Mouse (Mus musculus): Measurements from ENCODE around the gene Rogdi. TPM values are rescaled to one million over a fixed set of nuclear protein-coding genes. Genes with fewer than 3 reads are reported as not detected.

The Rogdi gene
- polyA plus RNA-seq, 1 experiment from 2014 or later, result 83.9 TPM

Other genes starting within 250 kb of the Rogdi start
- gene Cdip1, start 223.3 kb downstream of the Rogdi start, polyA plus RNA-seq (2015; fragmentation: Nextera tagmentation; extraction: Ambion mirVana), result 23.3 and 27.3 TPM in 2 replicates
- 0.05 TPM in 1 of 2 replicates, not detected in the other for gene 4930562C15Rik, start 178.1 kb downstream of the Rogdi start, polyA plus RNA-seq (2015; fragmentation: Nextera tagmentation; extraction: Ambion mirVana)
- 10.8 and 13.3 TPM in 2 replicates for gene Ubald1, start 133.2 kb downstream of the Rogdi start, polyA plus RNA-seq (2015; fragmentation: Nextera tagmentation; extraction: Ambion mirVana)
- gene Mgrn1, start 127.3 kb downstream of the Rogdi start, polyA plus RNA-seq (2015; fragmentation: Nextera tagmentation; extraction: Ambion mirVana), result 28.2 and 30.4 TPM in 2 replicates
- 47.8 and 49.1 TPM in 2 replicates for gene Nudt16l1, start 74.8 kb downstream of the Rogdi start, polyA plus RNA-seq (2015; fragmentation: Nextera tagmentation; extraction: Ambion mirVana)
- 16.5 and 16.7 TPM in 2 replicates for gene Anks3, start 49.3 kb downstream of the Rogdi start, polyA plus RNA-seq (2015; fragmentation: Nextera tagmentation; extraction: Ambion mirVana)
- gene Sept12, start 15.7 kb downstream of the Rogdi start, polyA plus RNA-seq (2015; fragmentation: Nextera tagmentation; extraction: Ambion mirVana), result not detected in 2 replicates
- 9.0 and 9.4 TPM in 2 replicates for gene Smim22, start 6.3 kb downstream of the Rogdi start, polyA plus RNA-seq (2015; fragmentation: Nextera tagmentation; extraction: Ambion mirVana)
- gene Glyr1, start 36.3 kb upstream of the Rogdi start, polyA plus RNA-seq (2015; fragmentation: Nextera tagmentation; extraction: Ambion mirVana), result 41.9 and 45.1 TPM in 2 replicates
- 6.9 and 7.6 TPM in 2 replicates for gene Ubn1, start 36.5 kb upstream of the Rogdi start, polyA plus RNA-seq (2015; fragmentation: Nextera tagmentation; extraction: Ambion mirVana)
- 0.53 and 0.65 TPM in 2 replicates for gene Ppl, start 118.9 kb upstream of the Rogdi start, polyA plus RNA-seq (2015; fragmentation: Nextera tagmentation; extraction: Ambion mirVana)
- 0.04 and 0.05 TPM in 2 replicates for gene Sec14l5, start 133.6 kb upstream of the Rogdi start, polyA plus RNA-seq (2015; fragmentation: Nextera tagmentation; extraction: Ambion mirVana)
- 11.7 and 12.2 TPM in 2 replicates for gene Nagpa, start 190.5 kb upstream of the Rogdi start, polyA plus RNA-seq (2015; fragmentation: Nextera tagmentation; extraction: Ambion mirVana)
- 0.81 and 0.93 TPM in 2 replicates for gene AU021092, start 208.7 kb upstream of the Rogdi start, polyA plus RNA-seq (2015; fragmentation: Nextera tagmentation; extraction: Ambion mirVana)
- 11.2 and 11.8 TPM in 2 replicates for gene Alg1, start 220.1 kb upstream of the Rogdi start, polyA plus RNA-seq (2015; fragmentation: Nextera tagmentation; extraction: Ambion mirVana)
- gene Eef2kmt, start 242.4 kb upstream of the Rogdi start, polyA plus RNA-seq (2015; fragmentation: Nextera tagmentation; extraction: Ambion mirVana), result 8.2 and 8.5 TPM in 2 replicates